Mouse (Mus musculus): ENCODE data around the gene Olfr90. TPM values are rescaled to one million over a fixed set of nuclear protein-coding genes. Genes with fewer than 3 reads are reported as not detected.

The Olfr90 gene
- total and polyA plus RNA-seq, 2 experiments = not detected

- no peaks in the 10 kb centered on the region; the same call in 1 of the 2 replicates for H3K36me3 ChIP-seq (ENCODE audit: control insufficient read depth, insufficient read depth, low read length)
- H3K79me2 ChIP-seq (ENCODE audit: control insufficient read depth, insufficient read depth, low read length) = no peaks in the 10 kb centered on the region
- TF ChIP-seq POLR2A (IDR thresholded peaks at IDR 0.05; ENCODE audit: extremely low read depth, insufficient read depth, low read length) (no peak), CTCF (IDR thresholded peaks at IDR 0.05; ENCODE audit: low read depth, low read length) (no peak)
- no peaks in the 10 kb centered on the region for H3K4me1 ChIP-seq (ENCODE audit: control insufficient read depth, insufficient read depth, low read length)
- H3K27me3 ChIP-seq (ENCODE audit: control insufficient read depth, insufficient read depth, low read length) = no peaks in the 10 kb centered on the region
- no peak overlapping the region for H3K27ac ChIP-seq (replicated peaks; ENCODE audit: insufficient read depth, low read depth, low read length)
- WGBS = 91% methylated on average over 6 of the region's 6 CpGs
- no peak for DNase-seq (ENCODE audit: extremely low read depth, low read depth, low spot score)
- no peak overlapping the region for H3K9ac ChIP-seq (ENCODE audit: low read depth, low read length)
- H3K4me3 ChIP-seq (ENCODE audit: insufficient read depth, low read depth, low read length) = no peak overlapping the region
Measured at GRCm38 (mm10) chr17:37056957-37057356, 31.3 kb downstream of the Olfr90 start.

- no peak overlapping the region for H3K9ac ChIP-seq (ENCODE audit: low read depth, low read length)
- no peaks in the 10 kb centered on the region for H3K79me2 ChIP-seq (ENCODE audit: control insufficient read depth, insufficient read depth, low read length)
- no peak for DNase-seq (ENCODE audit: extremely low read depth, low read depth, low spot score)
- no peaks in the 10 kb centered on the region for H3K36me3 ChIP-seq (ENCODE audit: control insufficient read depth, insufficient read depth, low read length)
- no peak overlapping the region for H3K4me3 ChIP-seq (ENCODE audit: insufficient read depth, low read depth, low read length)
- H3K4me1 ChIP-seq (ENCODE audit: control insufficient read depth, insufficient read depth, low read length) = peaks cover 5% of the 10 kb centered on the region; the same call in 1 of the 2 replicates
- H3K27ac ChIP-seq (replicated peaks; ENCODE audit: insufficient read depth, low read depth, low read length) = no peak overlapping the region
- 53% methylated on average over 4 of the region's 4 CpGs for WGBS
- peaks cover 25% of the 10 kb centered on the region for H3K27me3 ChIP-seq (ENCODE audit: control insufficient read depth, insufficient read depth, low read length)
- no peak for TF ChIP-seq CTCF (IDR thresholded peaks at IDR 0.05; ENCODE audit: low read depth, low read length)
- TF ChIP-seq POLR2A (IDR thresholded peaks at IDR 0.05; ENCODE audit: extremely low read depth, insufficient read depth, low read length) = no peak
Measured at GRCm38 (mm10) chr17:37051745-37052144, 36.6 kb downstream of the Olfr90 start.

GRCm38 (mm10) chr17:37050876-37051275 lies 37.4 kb downstream of the Olfr90 start:
- peaks cover 32% of the 10 kb centered on the region for H3K27me3 ChIP-seq (ENCODE audit: control insufficient read depth, insufficient read depth, low read length)
- no peaks in the 10 kb centered on the region for H3K79me2 ChIP-seq (ENCODE audit: control insufficient read depth, insufficient read depth, low read length)
- H3K9ac ChIP-seq (ENCODE audit: low read depth, low read length) = no peak overlapping the region
- TF ChIP-seq CTCF (IDR thresholded peaks at IDR 0.05; ENCODE audit: low read depth, low read length) = no peak
- no peak for TF ChIP-seq POLR2A (IDR thresholded peaks at IDR 0.05; ENCODE audit: extremely low read depth, insufficient read depth, low read length)
- no peak for DNase-seq (ENCODE audit: extremely low read depth, low read depth, low spot score)
- H3K4me3 ChIP-seq (ENCODE audit: insufficient read depth, low read depth, low read length) = peak overlapping the region; percentile 26; the same call in 1 of the 2 replicates
- H3K27ac ChIP-seq (replicated peaks; ENCODE audit: insufficient read depth, low read depth, low read length) = no peak overlapping the region
- WGBS = 24% methylated on average over 27 of the region's 27 CpGs
- H3K4me1 ChIP-seq (ENCODE audit: control insufficient read depth, insufficient read depth, low read length) = peaks cover 8% of the 10 kb centered on the region
- H3K36me3 ChIP-seq (ENCODE audit: control insufficient read depth, insufficient read depth, low read length) = no peaks in the 10 kb centered on the region

GRCm38 (mm10) chr17:37050399-37050798 lies 37.9 kb downstream of the Olfr90 start:
- Histone ChIP-seq H3K27me3 (ENCODE audit: control insufficient read depth, insufficient read depth, low read length) (peaks cover 33% of the 10 kb centered on the region), H3K4me1 (ENCODE audit: control insufficient read depth, insufficient read depth, low read length) (peaks cover 8% of the 10 kb centered on the region), H3K36me3 (ENCODE audit: control insufficient read depth, insufficient read depth, low read length) (no peaks in the 10 kb centered on the region), H3K9ac (ENCODE audit: low read depth, low read length) (peak overlapping the region; percentile 33; the same call in 1 of the 2 replicates), H3K79me2 (ENCODE audit: control insufficient read depth, insufficient read depth, low read length) (no peaks in the 10 kb centered on the region), H3K27ac (replicated peaks; ENCODE audit: insufficient read depth, low read depth, low read length) (no peak overlapping the region), H3K4me3 (ENCODE audit: insufficient read depth, low read depth, low read length) (peak overlapping the region; percentile 26)
- no peak for DNase-seq (ENCODE audit: extremely low read depth, low read depth, low spot score)
- no peak for TF ChIP-seq POLR2A (IDR thresholded peaks at IDR 0.05; ENCODE audit: extremely low read depth, insufficient read depth, low read length)
- TF ChIP-seq CTCF (IDR thresholded peaks at IDR 0.05; ENCODE audit: low read depth, low read length) = no peak
- 5% methylated on average over 22 of the region's 22 CpGs for WGBS

GRCm38 (mm10) chr17:37049570-37050310 lies 38.6 kb downstream of the Olfr90 start:
- H3K4me3 ChIP-seq (ENCODE audit: insufficient read depth, low read depth, low read length) = no peak overlapping the region
- no peak overlapping the region for H3K27ac ChIP-seq (replicated peaks; ENCODE audit: insufficient read depth, low read depth, low read length)
- no peak for DNase-seq (ENCODE audit: extremely low read depth, low read depth, low spot score)
- WGBS = 10% methylated on average over 39 of the region's 39 CpGs
- no peak overlapping the region for H3K9ac ChIP-seq (ENCODE audit: low read depth, low read length)
- TF ChIP-seq CTCF (IDR thresholded peaks at IDR 0.05; ENCODE audit: low read depth, low read length) = peak; percentile 65
- no peak for TF ChIP-seq POLR2A (IDR thresholded peaks at IDR 0.05; ENCODE audit: extremely low read depth, insufficient read depth, low read length)
- no peaks in the 10 kb centered on the region for H3K79me2 ChIP-seq (ENCODE audit: control insufficient read depth, insufficient read depth, low read length)
- H3K27me3 ChIP-seq (ENCODE audit: control insufficient read depth, insufficient read depth, low read length) = peaks cover 33% of the 10 kb centered on the region
- H3K36me3 ChIP-seq (ENCODE audit: control insufficient read depth, insufficient read depth, low read length) = no peaks in the 10 kb centered on the region
- H3K4me1 ChIP-seq (ENCODE audit: control insufficient read depth, insufficient read depth, low read length) = peaks cover 8% of the 10 kb centered on the region

GRCm38 (mm10) chr17:37048383-37048782 lies 39.9 kb downstream of the Olfr90 start:
- Histone ChIP-seq H3K27me3 (ENCODE audit: control insufficient read depth, insufficient read depth, low read length) (peaks cover 33% of the 10 kb centered on the region), H3K4me3 (ENCODE audit: insufficient read depth, low read depth, low read length) (no peak overlapping the region), H3K27ac (replicated peaks; ENCODE audit: insufficient read depth, low read depth, low read length) (no peak overlapping the region), H3K4me1 (ENCODE audit: control insufficient read depth, insufficient read depth, low read length) (peaks cover 8% of the 10 kb centered on the region), H3K79me2 (ENCODE audit: control insufficient read depth, insufficient read depth, low read length) (no peaks in the 10 kb centered on the region), H3K9ac (ENCODE audit: low read depth, low read length) (no peak overlapping the region), H3K36me3 (ENCODE audit: control insufficient read depth, insufficient read depth, low read length) (no peaks in the 10 kb centered on the region)
- 71% methylated on average over 7 of the region's 7 CpGs for WGBS
- DNase-seq (ENCODE audit: extremely low read depth, low read depth, low spot score) = no peak
- no peak for TF ChIP-seq POLR2A (IDR thresholded peaks at IDR 0.05; ENCODE audit: extremely low read depth, insufficient read depth, low read length)
- no peak for TF ChIP-seq CTCF (IDR thresholded peaks at IDR 0.05; ENCODE audit: low read depth, low read length)

Measured in liver, adult 2 months (tissue).